In the genomic region with DNA sequence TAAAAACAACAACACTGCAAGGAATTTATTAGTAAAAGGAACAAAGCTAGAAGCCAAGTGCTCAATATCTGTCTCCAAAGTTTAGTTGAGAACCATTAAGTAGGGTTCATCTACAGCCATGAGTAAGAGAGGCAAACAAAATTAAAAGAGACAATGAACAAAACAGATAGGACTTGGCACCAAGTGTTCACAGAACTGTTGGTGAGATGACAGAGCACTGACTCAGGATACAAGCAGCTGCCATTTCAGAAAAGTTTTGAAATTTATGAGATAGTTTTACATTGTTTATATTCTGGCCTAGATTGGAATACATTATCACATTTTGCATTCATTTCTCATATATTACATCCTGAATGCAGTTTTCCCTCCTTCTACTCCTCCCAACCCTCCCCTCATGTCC, we compare ENCODE assay signal across 25 mouse cellular contexts.
"Had no signal": no experiment of that assay in that cellular context is flagged by ENCODE, and none has a peak within 500 bp of the region (broad histone marks: within the 10 kb centered on the region; RNA-seq: fewer than 3 reads in every experiment).

No protein-coding gene starts in this region.

- H3K36me3 ChIP-seq: heart, embryonic 10.5 days; heart, embryonic 12.5 days; hindbrain, embryonic 10.5 days; hindbrain, embryonic 12.5 days; intestine, embryonic 15.5 days; kidney, embryonic 15.5 days; limb, embryonic 13.5 days; limb, embryonic 15.5 days; liver, embryonic 12.5 days had no signal

- H3K4me3 ChIP-seq: heart, adult 2 months; heart, embryonic 10.5 days; heart, embryonic 12.5 days; hindbrain, embryonic 10.5 days; hindbrain, embryonic 12.5 days; intestine, embryonic 15.5 days; kidney, embryonic 15.5 days; limb, embryonic 13.5 days; limb, embryonic 15.5 days; liver, embryonic 12.5 days had no signal

- H3K27me3 ChIP-seq: heart, embryonic 12.5 days; hindbrain, embryonic 12.5 days; intestine, embryonic 15.5 days; kidney, embryonic 15.5 days; limb, embryonic 13.5 days; limb, embryonic 15.5 days; liver, embryonic 12.5 days had no signal

- H3K27ac ChIP-seq: heart, adult 2 months; heart, embryonic 10.5 days; hindbrain, embryonic 10.5 days; hindbrain, embryonic 12.5 days; hindbrain, embryonic 14.5 days; intestine, embryonic 15.5 days; kidney, embryonic 15.5 days; kidney, postnatal 0 days; limb, embryonic 13.5 days; limb, embryonic 15.5 days; liver, embryonic 12.5 days; liver, embryonic 14.5 days had no signal

- H3K4me1 ChIP-seq: hindbrain, embryonic 10.5 days; hindbrain, embryonic 12.5 days; intestine, embryonic 15.5 days had no signal

- DNase-seq: gastrocnemius, postnatal 14 days; gastrocnemius, postnatal 36 days; heart, adult 11 months; heart, adult 2 months; heart, postnatal 10 days; heart, postnatal 4 days; kidney, adult 2 months; kidney, adult 9 months; kidney, postnatal 14 days; kidney, postnatal 36 days; layer of hippocampus, adult 9-11 months; layer of hippocampus, postnatal 36 days; left cerebral cortex, postnatal 4 days had no signal
